Mouse (Mus musculus) hindbrain, embryonic 13.5 days (tissue): ENCODE data around the gene Lingo1. TPM values are rescaled to one million over a fixed set of nuclear protein-coding genes. Genes with fewer than 3 reads are reported as not detected.

Source experiments
- ATAC-seq: fragments of 200-750 bp; cut with Nextera tagmentation; 2 replicates; pipeline ENCODE4 v1.8.0; 2017; ENCODE audit warnings: moderate TSS enrichment; ENCODE audit not compliant: low FRiP score
- H3K27ac ChIP-seq: fragments of 300-500 bp; sonication (generic); 2 replicates; pipeline ENCODE4 v1.5.1; 2015; ENCODE audit warnings: inconsistent platforms, mild to moderate bottlenecking, moderate library complexity
- H3K27me3 ChIP-seq: fragments of 300-500 bp; sonication (generic); 2 replicates; pipeline ENCODE4 v1.6.1; 2015; ENCODE audit warnings: mild to moderate bottlenecking, inconsistent platforms
- H3K36me3 ChIP-seq: fragments of 300-500 bp; sonication (generic); 2 replicates; pipeline ENCODE4 v1.6.1; 2015; ENCODE audit warnings: mild to moderate bottlenecking, inconsistent platforms
- H3K4me1 ChIP-seq: fragments of 300-500 bp; sonication (generic); replicated peaks from 2 replicates; pipeline ENCODE4 v1.6.1; 2015; ENCODE audit warnings: inconsistent platforms
- H3K4me2 ChIP-seq: fragments of 300-500 bp; sonication (generic); 2 replicates; pipeline ENCODE4 v1.6.1; 2015; ENCODE audit warnings: inconsistent platforms, mild to moderate bottlenecking, moderate library complexity
- H3K4me3 ChIP-seq: fragments of 300-500 bp; sonication (generic); 2 replicates; pipeline ENCODE4 v1.5.1; 2015; ENCODE audit warnings: mild to moderate bottlenecking, inconsistent platforms
- H3K9ac ChIP-seq: fragments of 300-500 bp; sonication (generic); 2 replicates; pipeline ENCODE4 v1.6.1; 2015; ENCODE audit warnings: mild to moderate bottlenecking, inconsistent platforms
- H3K9me3 ChIP-seq: fragments of 300-500 bp; sonication (generic); 2 replicates; pipeline ENCODE4 v1.6.1; 2016; ENCODE audit warnings: inconsistent platforms
- WGBS: fragments of 180-500 bp; shearing (Covaris S2); methylation state at CpG from one replicate; pipeline ENCODE4 v1.1.7; 2015; 5-methylcytosine and 5-hydroxymethylcytosine counted together
- polyA plus RNA-seq: library from polyadenylated mRNA; unstranded; fragments of >200 nt; fragmentation: Nextera tagmentation; extraction: Ambion mirVana; gene quantifications from 2 replicates; pipeline ENCODE4 v1.2.1, GENCODE M21; 2015

Gene Lingo1
- polyA plus RNA-seq, 1 experiment from 2014 or later = 48.9 TPM

GRCm38 (mm10) chr9:56619715-56620114 is 176.6 kb downstream of the Lingo1 start:
- Histone ChIP-seq H3K9me3 (no peaks in the 10 kb centered on the region), H3K4me2 (no peak overlapping the region), H3K9ac (no peak overlapping the region), H3K27me3 (peaks cover 31% of the 10 kb centered on the region), H3K36me3 (peaks cover 61% of the 10 kb centered on the region), H3K4me1 (peaks cover 34% of the 10 kb centered on the region), H3K27ac (no peak overlapping the region), H3K4me3 (no peak overlapping the region)
- 90% methylated on average over 23 of the region's 23 CpGs for WGBS
- ATAC-seq = no peak

DNA sequence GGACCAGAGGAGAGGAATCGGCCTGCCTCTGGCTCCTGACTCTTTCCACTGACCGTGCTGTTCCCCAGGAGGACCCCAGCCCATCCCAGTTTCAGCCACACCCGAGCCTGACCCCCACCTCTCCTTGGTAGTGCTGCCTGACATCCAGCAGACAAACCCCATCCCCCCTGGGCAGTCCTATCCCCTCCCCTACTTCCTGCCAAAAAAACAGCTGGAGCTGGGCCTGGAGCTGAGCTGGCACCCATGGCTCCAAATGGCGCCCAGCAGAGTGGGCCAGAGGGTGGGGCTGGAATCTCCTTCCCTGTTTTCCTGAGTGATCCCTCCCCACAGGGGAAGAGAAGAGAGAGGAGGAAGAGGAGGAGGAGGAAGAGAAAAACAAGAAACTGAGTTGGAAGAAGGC is 177.6 kb downstream of the Lingo1 start:
- Histone ChIP-seq H3K4me3 (no peak overlapping the region), H3K9ac (no peak overlapping the region), H3K4me1 (peaks cover 25% of the 10 kb centered on the region), H3K27me3 (peaks cover 31% of the 10 kb centered on the region), H3K27ac (no peak overlapping the region), H3K36me3 (peaks cover 55% of the 10 kb centered on the region), H3K4me2 (no peak overlapping the region), H3K9me3 (no peaks in the 10 kb centered on the region)
- WGBS = 88% methylated on average over 4 of the region's 4 CpGs
- no peak for ATAC-seq

DNA sequence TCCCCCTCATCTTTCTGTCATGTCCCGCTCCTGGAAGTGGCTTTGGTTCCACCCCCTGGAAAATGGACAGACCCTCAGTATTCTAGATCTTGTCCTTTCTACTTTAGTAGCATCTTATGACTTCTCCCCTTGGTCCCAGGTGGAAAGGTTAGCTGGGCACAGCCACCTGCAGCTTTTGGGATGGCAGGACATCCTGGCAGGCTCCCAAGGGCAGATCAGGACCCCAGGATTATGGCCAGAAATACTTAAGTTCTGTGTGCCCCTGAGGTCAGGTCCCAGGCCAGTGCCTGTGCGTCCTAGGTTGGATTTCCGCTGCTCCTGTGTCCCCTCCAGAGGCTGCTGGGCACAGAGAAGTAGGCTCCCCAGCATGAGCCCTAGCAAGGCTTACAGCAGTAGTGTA is 180.2 kb downstream of the Lingo1 start:
- no peak overlapping the region for H3K4me2 ChIP-seq
- H3K4me1 ChIP-seq = peaks cover 9% of the 10 kb centered on the region
- peaks cover 18% of the 10 kb centered on the region for H3K27me3 ChIP-seq
- ATAC-seq = no peak
- peaks cover 46% of the 10 kb centered on the region for H3K36me3 ChIP-seq
- no peak overlapping the region for H3K4me3 ChIP-seq
- no peaks in the 10 kb centered on the region for H3K9me3 ChIP-seq
- 96% methylated on average over 3 of the region's 3 CpGs for WGBS
- no peak overlapping the region for H3K27ac ChIP-seq
- H3K9ac ChIP-seq = no peak overlapping the region

- WGBS = 63% methylated on average over 12 of the region's 12 CpGs
These were observed 183.5 kb downstream of the Lingo1 start for GRCm38 (mm10) chr9:56612798-56613183.

DNA sequence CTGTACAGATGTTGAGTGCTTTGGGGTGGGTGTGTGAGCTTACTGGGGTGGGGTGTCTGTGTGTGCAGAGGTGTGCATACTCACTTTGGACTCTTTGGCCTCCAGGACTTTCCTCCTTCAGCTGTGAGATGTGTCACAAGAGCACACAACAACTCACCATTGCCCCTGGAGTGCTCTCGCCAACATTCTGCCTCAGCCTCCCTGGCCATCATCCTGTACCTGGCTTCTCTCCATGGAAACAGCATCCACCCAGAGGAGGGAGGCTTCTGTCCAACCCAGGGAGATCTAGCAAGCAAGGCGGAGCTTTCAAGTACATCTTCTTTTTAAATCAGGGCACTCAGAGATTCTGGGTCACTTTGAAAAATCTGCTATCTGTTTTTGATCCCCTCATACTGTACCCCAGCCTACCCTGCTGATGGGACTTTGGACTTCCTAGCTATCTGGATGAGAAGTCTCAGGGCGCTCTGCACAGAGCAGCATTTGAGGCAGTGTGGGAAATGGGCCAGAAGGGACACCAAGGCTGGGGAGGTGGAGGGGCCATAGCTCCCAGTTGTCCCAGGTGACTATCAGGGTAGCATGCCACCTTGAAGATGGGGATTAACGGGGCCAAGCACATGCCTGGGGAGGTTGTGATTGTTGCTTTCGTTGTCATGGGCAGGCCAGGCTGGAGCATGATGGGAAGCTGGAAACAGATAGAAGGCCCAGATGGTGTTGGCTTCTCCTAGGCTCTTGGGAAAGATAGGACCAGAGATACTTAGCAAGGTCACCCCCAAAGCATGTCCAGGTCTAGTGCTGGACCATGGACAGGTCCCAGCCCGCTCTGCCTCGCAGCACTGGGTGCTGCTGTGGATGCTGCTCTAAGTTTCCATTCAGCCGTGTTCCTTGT is 184.1 kb downstream of the Lingo1 start:
- no peak for ATAC-seq
- H3K9ac ChIP-seq = no peak overlapping the region
- no peaks in the 10 kb centered on the region; the same call in none of the 2 replicates for H3K27me3 ChIP-seq
- peaks cover 10% of the 10 kb centered on the region for H3K36me3 ChIP-seq
- 93% methylated on average over 8 of the region's 8 CpGs for WGBS
- H3K9me3 ChIP-seq = no peaks in the 10 kb centered on the region
- H3K4me2 ChIP-seq = no peak overlapping the region
- no peak overlapping the region for H3K4me3 ChIP-seq
- H3K27ac ChIP-seq = no peak overlapping the region
- H3K4me1 ChIP-seq = peaks cover 36% of the 10 kb centered on the region

More at GRCm38 (mm10) chr9:56612798-56613183, 183.5 kb downstream of the Lingo1 start:
- no peak for ATAC-seq
- no peak overlapping the region for H3K9ac ChIP-seq
- no peak overlapping the region for H3K4me3 ChIP-seq
- H3K9me3 ChIP-seq = no peaks in the 10 kb centered on the region
- peaks cover 31% of the 10 kb centered on the region for H3K4me1 ChIP-seq
- H3K4me2 ChIP-seq = no peak overlapping the region
- H3K27me3 ChIP-seq = no peaks in the 10 kb centered on the region; the same call in none of the 2 replicates
- peaks cover 16% of the 10 kb centered on the region for H3K36me3 ChIP-seq
- no peak overlapping the region for H3K27ac ChIP-seq

DNA sequence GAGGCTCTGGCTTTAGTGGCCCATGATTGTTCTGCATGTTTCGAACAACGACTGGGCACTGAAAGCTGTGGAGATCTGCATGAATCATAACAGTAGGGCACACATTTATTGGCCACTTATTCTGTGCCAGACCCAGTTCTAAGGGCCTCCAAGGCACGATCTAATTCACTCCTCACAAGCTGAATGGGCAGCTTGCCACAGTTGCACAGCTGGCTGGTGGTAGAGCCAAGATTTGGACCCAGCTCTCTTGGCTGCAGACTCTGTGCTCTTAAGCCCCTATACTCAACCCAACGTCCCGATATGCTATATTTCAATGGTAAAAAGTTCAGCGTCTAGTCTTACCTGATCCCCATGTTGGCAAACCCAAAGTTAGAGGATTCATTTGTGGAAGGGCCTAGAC is 185.3 kb downstream of the Lingo1 start:
- Histone ChIP-seq H3K4me3 (no peak overlapping the region), H3K27ac (no peak overlapping the region), H3K27me3 (no peaks in the 10 kb centered on the region; the same call in none of the 2 replicates), H3K36me3 (no peaks in the 10 kb centered on the region), H3K4me2 (no peak overlapping the region), H3K9me3 (no peaks in the 10 kb centered on the region), H3K4me1 (peaks cover 40% of the 10 kb centered on the region), H3K9ac (no peak overlapping the region)
- no peak for ATAC-seq
- WGBS = 85% methylated on average over 6 of the region's 6 CpGs

DNA sequence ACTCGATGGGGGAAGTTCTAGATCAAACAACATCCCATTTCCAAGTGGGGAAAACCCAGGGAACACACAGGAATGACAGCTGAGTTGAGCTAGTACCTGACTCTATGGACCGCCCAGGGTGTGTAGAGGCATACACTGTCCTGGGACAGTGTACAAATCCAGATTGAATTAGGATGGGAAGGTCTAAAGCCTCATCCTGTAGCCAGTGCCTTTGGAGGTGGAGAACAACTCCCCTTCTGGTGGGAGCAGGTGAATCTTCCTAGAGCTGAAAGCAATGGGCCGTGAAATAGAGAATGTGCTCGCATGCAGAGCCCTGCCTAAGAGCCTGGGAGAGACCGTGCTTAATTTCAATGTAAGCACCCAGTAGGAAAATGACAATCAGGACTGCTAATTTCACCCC is 185.8 kb downstream of the Lingo1 start:
- no peaks in the 10 kb centered on the region for H3K36me3 ChIP-seq
- H3K9me3 ChIP-seq = no peaks in the 10 kb centered on the region
- H3K4me3 ChIP-seq = no peak overlapping the region
- H3K9ac ChIP-seq = no peak overlapping the region
- 63% methylated on average over 5 of the region's 5 CpGs for WGBS
- H3K27ac ChIP-seq = no peak overlapping the region; the same call in 1 of the 2 replicates
- H3K4me2 ChIP-seq = no peak overlapping the region
- ATAC-seq = no peak
- no peaks in the 10 kb centered on the region; the same call in none of the 2 replicates for H3K27me3 ChIP-seq
- peaks cover 45% of the 10 kb centered on the region for H3K4me1 ChIP-seq

- H3K4me3 ChIP-seq = no peak overlapping the region
- ATAC-seq = no peak
- no peaks in the 10 kb centered on the region for H3K9me3 ChIP-seq
- no peak overlapping the region for H3K4me2 ChIP-seq
- H3K27ac ChIP-seq = peak overlapping the region; percentile 40; the same call in 1 of the 2 replicates
- peaks cover 55% of the 10 kb centered on the region for H3K4me1 ChIP-seq
- H3K36me3 ChIP-seq = no peaks in the 10 kb centered on the region
- no peak overlapping the region for H3K9ac ChIP-seq
- 4% methylated on average over 5 of the region's 5 CpGs for WGBS
- H3K27me3 ChIP-seq = no peaks in the 10 kb centered on the region; the same call in none of the 2 replicates
These were observed 186.8 kb downstream of the Lingo1 start for GRCm38 (mm10) chr9:56609486-56609885.

DNA sequence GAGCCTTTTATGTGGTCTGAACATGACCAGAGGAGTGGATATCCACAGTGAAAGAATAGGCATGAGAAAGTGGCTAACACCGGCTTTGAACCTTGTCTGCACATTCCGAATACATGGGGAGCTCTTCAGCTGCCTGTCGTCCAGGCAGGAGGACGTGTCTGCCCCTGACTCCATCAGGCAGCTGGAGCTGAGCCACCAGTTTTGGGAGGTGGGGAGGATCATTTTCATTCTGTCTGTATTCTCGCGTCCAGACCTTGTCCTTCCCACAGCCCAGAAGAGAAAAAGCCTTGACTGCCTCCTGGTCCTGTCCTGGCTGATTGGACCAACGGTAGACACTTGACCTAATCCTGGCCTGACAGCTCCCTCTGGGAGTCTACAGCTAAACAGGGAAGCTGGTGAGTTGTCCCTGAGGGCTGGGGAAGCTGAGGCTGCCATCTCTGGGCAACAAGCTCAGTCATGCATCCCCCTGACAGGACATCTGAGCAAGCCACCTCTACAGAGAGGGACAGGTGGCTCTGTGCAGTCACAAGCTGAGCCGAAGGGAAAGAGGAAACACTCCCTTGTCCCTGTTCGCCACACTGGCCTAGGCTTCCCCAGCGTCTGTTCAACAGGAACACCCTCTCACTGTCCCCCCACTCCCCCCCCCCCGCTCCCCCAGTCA is 187.4 kb downstream of the Lingo1 start:
- Histone ChIP-seq H3K4me2 (no peak overlapping the region), H3K9me3 (no peaks in the 10 kb centered on the region), H3K4me3 (no peak overlapping the region), H3K27ac (peak overlapping the region; percentile 40; the same call in 1 of the 2 replicates), H3K27me3 (no peaks in the 10 kb centered on the region; the same call in none of the 2 replicates), H3K9ac (0 out of 2 replicates have a peak overlapping the region, but pooled peaks have one; percentile 10), H3K36me3 (no peaks in the 10 kb centered on the region), H3K4me1 (peaks cover 57% of the 10 kb centered on the region)
- no peak for ATAC-seq
- 21% methylated on average over 11 of the region's 11 CpGs for WGBS

GRCm38 (mm10) chr9:56606082-56606740 is 190.1 kb downstream of the Lingo1 start:
- no peak overlapping the region for H3K9ac ChIP-seq
- no peaks in the 10 kb centered on the region; the same call in none of the 2 replicates for H3K27me3 ChIP-seq
- no peaks in the 10 kb centered on the region for H3K36me3 ChIP-seq
- ATAC-seq = no peak
- no peak overlapping the region for H3K4me3 ChIP-seq
- peak overlapping the region; percentile 24; the same call in 1 of the 2 replicates for H3K27ac ChIP-seq
- peaks cover 54% of the 10 kb centered on the region for H3K4me1 ChIP-seq
- no peaks in the 10 kb centered on the region for H3K9me3 ChIP-seq
- no peak overlapping the region for H3K4me2 ChIP-seq
- WGBS = 60% methylated on average over 16 of the region's 16 CpGs

DNA sequence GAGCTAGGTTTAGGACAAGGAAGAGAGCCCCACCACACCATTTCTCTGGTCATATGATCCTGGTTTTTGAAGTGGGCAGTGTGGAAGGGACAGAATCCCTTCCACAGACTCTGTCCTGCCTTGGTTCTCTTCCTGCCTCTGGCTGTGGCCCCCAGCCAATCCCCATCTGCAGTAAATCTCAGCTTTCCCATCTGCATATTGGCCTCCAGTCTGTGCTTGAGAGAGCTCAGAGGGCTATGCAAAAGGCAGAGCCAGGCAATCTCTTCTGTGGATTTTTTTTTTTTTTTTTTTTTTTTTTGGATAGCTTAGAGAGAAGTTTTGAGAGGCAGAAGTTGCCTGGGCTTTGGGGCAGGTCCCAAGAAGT is 190.8 kb downstream of the Lingo1 start:
- no peaks in the 10 kb centered on the region for H3K9me3 ChIP-seq
- no peak overlapping the region for H3K9ac ChIP-seq
- H3K4me1 ChIP-seq = peaks cover 52% of the 10 kb centered on the region
- no peak for ATAC-seq
- H3K27ac ChIP-seq = peak overlapping the region; percentile 78
- H3K4me3 ChIP-seq = no peak overlapping the region
- H3K4me2 ChIP-seq = no peak overlapping the region
- no peaks in the 10 kb centered on the region; the same call in none of the 2 replicates for H3K27me3 ChIP-seq
- no peaks in the 10 kb centered on the region for H3K36me3 ChIP-seq
